Mouse (Mus musculus): ENCODE data around the gene Ubxn7. TPM values are rescaled to one million over a fixed set of nuclear protein-coding genes. Genes with fewer than 3 reads are reported as not detected.

Ubxn7 gene
- 10 to 100 TPM; 69.3 to 78.3 TPM for total RNA-seq (2023)

GRCm38 (mm10) chr16:32332040-32332555, at the start of gene Ubxn7:
Ubxn7 (plus strand) TSS chr16:32332257.

GRCm38 (mm10) chr16:32400267-32400666, 68.2 kb downstream of the Ubxn7 start, which contains the start of gene Tm4sf19:
Tm4sf19 (plus strand) TSS chr16:32400506.

DNA sequence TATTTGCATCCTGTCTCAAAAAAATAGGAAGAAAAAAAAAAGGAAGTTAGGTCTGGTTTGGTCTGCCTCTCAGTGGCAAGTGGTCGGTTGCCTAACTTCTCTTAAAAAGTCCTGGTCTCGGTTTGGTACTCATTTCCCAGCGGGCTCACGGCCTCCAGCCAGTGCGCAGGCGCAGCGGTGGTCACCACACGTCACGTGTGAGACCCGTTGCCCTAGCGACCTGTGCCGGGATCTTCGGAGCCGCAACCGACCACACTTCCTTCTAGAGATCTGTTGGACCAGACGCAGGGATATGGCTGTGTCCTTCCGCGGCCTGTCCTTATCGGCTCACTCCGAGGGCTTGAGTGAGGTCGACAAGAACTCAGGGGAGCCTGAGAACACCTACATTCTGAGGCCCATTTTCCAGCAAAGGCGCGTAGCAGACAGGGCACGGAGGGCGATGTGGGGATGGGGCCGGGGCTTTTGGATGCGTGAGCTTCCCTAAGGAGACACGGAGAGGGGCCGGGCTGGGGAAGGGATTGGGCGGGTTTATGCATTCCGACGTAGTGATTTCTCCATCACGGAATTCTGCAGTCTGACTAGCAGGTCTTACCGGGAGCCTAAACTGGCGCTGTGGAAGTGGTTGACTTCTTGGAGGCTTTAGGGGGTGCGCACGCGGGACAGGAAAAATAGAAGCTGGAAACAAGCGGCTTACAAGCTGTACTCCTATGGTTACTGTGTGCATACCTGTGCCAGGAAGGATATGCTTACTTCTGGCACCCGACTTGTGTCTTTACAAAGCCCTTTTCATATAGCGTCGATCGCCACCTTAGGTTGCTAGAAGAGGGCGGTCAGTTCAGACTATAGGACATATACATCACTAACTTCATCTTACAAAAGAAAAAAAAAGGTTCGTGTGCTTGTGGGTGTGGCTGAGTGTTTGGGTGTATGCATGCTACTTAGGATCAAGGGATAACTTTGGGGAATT, 87.7 kb downstream of the Ubxn7 start, which contains the start of gene Tctex1d2:
Gene Tctex1d2 (plus strand): TSS at position 186 of the 967 bp plus-strand sequence.

GRCm38 (mm10) chr16:32430474-32431046, 98.5 kb downstream of the Ubxn7 start, which contains the start of gene Pcyt1a:
Pcyt1a (plus strand) TSS chr16:32430921.

Other genes with a start within 250 kb of the Ubxn7 start
- gene Pigx, start 232.5 kb upstream of the Ubxn7 start, total RNA-seq (2023) = 10 to 100 TPM; 52.7 to 68.5 TPM
- gene Cep19, start 232.5 kb upstream of the Ubxn7 start, total RNA-seq (2023) = 10 to 100 TPM; 10.1 to 11.9 TPM
- gene Nrros, start 166.7 kb upstream of the Ubxn7 start, total RNA-seq (2023) = 10 to 100 TPM; 85.5 to 97.1 TPM
- not detected for gene Bex6, start 152.4 kb upstream of the Ubxn7 start, total RNA-seq (2023)
- gene Fbxo45, start 85.1 kb upstream of the Ubxn7 start, total RNA-seq (2023) = 10 to 100 TPM in 1 of 2 experiments, 1 to 10 TPM in 1; 8.8 to 10.3 TPM
- gene Wdr53, start 85.0 kb upstream of the Ubxn7 start, total RNA-seq (2023) = 10 to 100 TPM in 1 of 2 experiments, 1 to 10 TPM in 1; 9.4 to 14.4 TPM
- 1 to 10 TPM in 1 of 2 experiments, under 1 TPM in 1; 0.52 to 1.2 TPM for gene Smco1, start 60.8 kb upstream of the Ubxn7 start, total RNA-seq (2023)
- gene Rnf168, start 54.8 kb upstream of the Ubxn7 start, total RNA-seq (2023) = 10 to 100 TPM; 19.8 to 27.4 TPM
- not detected for gene Tm4sf19, start 68.2 kb downstream of the Ubxn7 start, total RNA-seq (2023)
- gene Tctex1d2, start 87.4 kb downstream of the Ubxn7 start, total RNA-seq (2023) = 1 to 10 TPM in 1 of 2 experiments, not detected in 1; 1.4 TPM
- 10 to 100 TPM; 14.3 to 19.1 TPM for gene Pcyt1a, start 98.7 kb downstream of the Ubxn7 start, total RNA-seq (2023)
- not detected for gene Slc51a, start 155.6 kb downstream of the Ubxn7 start, total RNA-seq (2023)
- gene Zdhhc19, start 164.0 kb downstream of the Ubxn7 start, total RNA-seq (2023) = not detected